Mouse (Mus musculus): ENCODE data around the gene Hip1r.
A peak's percentile ranks its signal among the peaks of the same experiment; 100 is the strongest.

The Hip1r gene

GRCm38 (mm10) chr5:124019348-124020216 lies 46.2 kb downstream of the Hip1r start:
- peak; percentile 34 for DNase-seq

DNA sequence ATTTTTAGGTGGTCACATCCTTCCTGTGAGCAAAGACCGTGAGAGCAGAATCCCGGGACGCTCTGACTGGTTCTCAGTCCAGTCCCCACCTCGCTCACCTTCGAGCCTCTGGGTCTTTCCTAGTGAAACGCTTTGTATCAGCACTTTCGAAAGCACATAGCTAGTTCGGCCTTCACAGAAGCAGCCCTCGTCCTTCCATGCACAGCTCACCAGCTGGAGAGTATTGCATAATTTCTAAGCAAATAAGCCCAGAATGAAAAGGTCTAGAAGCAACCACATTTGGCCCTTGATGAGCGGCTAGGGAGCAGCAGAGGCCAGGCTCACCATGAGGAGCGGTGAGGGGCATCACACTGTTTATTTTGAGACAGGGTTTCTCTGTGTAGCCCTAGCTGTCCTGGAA lies 47.7 kb downstream of the Hip1r start:
- DNase-seq = peak; percentile 6

GRCm38 (mm10) chr5:124021701-124022100 lies 48.3 kb downstream of the Hip1r start:
- DNase-seq = peak; percentile 16

- DNase-seq = no peak
Measured at GRCm38 (mm10) chr5:124022365-124022764, 48.9 kb downstream of the Hip1r start.

DNA sequence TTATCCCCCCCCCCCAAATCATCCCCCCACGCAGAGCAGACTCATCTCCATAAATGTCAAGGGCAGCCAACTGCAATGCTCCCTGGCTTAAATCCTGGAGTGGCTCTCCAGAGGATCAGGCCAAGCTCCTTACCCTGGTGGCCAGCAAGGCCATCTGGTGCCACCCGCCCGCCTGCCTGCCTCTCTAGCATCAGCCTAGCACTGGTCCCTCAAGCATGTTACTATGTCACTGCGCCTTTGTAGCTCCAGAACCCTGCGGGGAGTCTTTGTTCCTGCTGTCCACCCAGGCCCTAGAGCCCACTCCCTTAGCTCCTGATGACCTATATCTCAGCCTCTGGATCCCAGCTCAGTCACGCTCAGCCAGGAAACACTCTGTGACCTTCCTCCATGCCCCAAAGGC lies 51.2 kb downstream of the Hip1r start:
- DNase-seq = peak; percentile 75

DNA sequence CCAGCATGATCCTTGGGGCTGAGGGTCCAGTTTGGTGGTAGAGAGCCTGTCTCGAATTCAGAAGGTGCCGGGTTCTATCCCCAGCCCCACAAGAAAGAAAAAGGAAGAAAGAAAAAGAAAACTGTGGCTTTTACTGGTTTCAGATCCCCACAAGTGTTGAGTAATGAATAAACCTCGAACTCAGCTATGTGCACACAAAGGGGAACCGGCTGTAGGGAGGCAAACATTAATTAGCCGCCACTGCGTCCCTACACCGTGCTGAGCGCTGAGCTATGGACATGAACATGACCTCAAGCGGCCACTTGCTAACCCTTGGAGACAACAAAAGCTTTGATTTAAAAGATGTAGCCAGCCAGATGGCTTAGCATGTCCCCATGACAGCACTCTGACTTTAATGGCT lies 51.7 kb downstream of the Hip1r start:
- no peak for DNase-seq

DNA sequence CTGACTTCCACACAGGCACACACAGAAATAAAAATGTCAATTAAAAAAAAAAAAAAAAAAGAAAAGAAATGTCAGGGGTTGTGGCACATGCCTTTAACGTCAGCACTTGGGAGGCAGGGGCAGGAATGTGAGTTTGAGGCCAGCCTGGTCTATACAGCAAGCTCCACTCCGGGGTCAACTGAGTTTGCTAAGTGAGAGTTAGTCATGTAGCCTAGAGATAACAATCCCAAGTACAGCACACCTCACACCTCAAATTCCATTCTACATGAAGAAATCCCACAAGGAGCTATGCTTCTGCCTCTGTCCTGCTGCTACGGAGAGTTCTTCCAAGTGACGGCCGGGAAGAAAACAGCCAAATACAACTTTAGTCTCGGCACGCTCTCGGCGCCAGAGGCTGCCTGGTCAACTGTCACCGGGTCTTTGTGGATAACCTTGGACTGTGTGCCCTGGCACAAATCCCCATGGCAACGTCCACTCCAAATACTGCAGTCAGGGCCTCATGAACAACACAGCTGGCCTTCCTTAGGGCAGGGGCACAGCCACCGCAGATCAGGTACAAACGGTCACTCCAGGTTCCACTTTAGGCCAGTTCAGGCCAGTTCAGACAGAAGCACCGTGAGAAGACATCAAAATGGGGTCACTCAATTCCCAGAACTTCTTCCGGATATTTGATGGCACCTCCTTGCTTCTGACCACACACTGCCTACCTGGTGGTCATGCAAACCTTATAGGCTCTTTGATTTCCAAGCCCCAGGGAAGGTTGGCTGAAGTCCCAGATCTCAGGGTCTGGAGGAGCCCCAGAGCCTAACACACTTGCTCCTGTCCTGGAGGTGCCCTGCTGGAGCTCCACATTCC lies 52.4 kb downstream of the Hip1r start:
- peak; percentile 33 for DNase-seq

DNA sequence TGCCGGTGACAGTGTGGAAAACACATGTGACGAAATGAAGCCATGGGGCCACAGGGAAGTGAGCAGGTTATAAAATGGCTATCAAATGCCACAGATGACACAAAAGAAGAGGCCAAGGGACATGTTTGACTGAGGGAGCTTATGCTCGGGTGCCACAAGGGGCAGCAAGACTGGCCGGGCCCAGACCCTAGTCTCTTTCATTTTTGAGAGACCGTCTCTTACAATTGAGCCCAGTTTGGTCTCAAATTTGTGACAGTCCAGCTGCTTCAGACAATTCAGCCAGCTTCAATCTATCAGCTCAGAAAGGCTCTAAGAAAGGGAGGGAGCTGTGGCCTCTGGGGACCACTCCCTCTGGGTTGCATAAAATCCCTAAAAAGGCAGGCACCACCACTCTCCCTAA lies 53.1 kb downstream of the Hip1r start:
- peak; percentile 21 for DNase-seq

GRCm38 (mm10) chr5:124027702-124028470 lies 54.5 kb downstream of the Hip1r start:
- no peak for DNase-seq

GRCm38 (mm10) chr5:124028680-124029079 lies 55.3 kb downstream of the Hip1r start:
- DNase-seq = no peak

GRCm38 (mm10) chr5:124029220-124030035 lies 56.0 kb downstream of the Hip1r start:
- DNase-seq = peak; percentile 36

- peak; percentile 32 for DNase-seq
Measured at GRCm38 (mm10) chr5:124030386-124031067, 57.1 kb downstream of the Hip1r start.

- DNase-seq = peak; percentile 49
Measured at GRCm38 (mm10) chr5:124031068-124031955, 57.9 kb downstream of the Hip1r start.

DNA sequence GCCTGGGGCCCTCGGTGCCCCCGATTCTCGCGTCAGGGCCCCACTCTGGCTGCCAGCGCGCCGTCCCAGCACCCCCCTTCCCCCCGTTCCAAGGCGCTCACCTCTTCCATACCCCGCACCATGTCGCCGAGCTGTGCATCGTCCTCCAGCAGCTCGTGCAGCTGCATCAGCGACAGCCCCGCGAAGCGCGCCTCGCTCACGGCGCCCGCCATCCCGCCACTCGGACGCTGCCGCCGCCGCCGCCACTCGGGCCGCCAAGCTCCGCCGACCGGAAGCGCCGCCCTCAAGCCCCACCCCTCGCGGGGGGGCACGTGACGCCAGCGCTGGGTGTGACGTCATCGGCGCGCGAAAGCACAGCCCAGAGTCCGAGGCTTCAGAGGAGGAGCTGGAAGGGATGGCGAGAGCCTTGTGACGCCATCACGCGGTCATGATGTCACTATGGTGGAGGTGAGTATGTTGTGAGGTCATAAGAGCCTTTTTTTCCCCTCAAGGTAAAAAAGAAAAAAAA lies 58.6 kb downstream of the Hip1r start, which contains the start of gene Vps37b:
Gene Vps37b, minus strand, starts transcription at position 270 of the 508 bp plus-strand sequence.
- peak; percentile 93 for DNase-seq

GRCm38 (mm10) chr5:124034471-124034870 lies 61.0 kb downstream of the Hip1r start:
- no peak for DNase-seq

DNA sequence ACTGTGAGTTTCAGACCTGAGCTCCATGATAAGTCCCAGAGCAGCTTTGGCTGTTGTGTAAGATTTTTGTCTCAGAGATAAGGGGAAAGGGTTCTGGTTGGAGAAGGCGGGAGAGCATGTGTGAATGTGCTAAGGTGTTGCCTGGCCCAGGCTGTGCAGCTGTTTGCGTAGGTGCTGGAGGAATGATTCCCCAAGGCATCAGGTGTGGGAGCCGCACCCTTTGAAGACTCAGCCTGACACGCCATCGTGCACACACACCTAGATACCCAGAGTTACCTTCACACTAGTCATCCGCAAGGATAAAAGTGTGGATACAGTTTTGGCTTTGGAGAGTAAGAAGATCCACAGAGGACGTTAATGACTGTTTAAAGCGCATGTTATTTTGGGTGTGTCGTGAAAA lies 62.0 kb downstream of the Hip1r start:
- DNase-seq = no peak

GRCm38 (mm10) chr5:124035806-124036205 lies 62.4 kb downstream of the Hip1r start:
- no peak for DNase-seq

DNA sequence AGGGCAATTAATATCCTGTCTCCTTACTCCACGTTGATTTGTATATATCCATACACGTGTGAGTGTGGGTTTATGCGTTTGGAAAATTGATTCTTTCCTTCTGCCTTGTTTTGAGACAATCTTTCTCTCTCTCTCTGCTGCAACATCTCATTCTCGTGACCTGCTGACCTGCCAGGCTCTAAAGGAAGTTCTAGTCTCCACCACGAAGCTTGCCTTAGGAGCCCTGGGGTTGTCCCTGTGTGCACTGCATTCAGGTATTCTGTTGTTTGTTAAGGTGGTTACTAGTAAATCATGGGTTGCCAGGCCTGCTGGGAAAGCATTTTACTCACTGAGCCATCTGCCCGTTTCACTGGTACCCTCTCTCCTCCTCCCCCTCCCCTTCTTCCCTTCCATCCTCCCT lies 62.9 kb downstream of the Hip1r start:
- no peak for DNase-seq

GRCm38 (mm10) chr5:124036836-124037235 lies 63.4 kb downstream of the Hip1r start:
- no peak for DNase-seq

- DNase-seq = no peak
Measured at GRCm38 (mm10) chr5:124039602-124040001, 66.2 kb downstream of the Hip1r start.

Measured in cerebellum, adult 8-10 months (tissue).